Mouse (Mus musculus): Measurements from ENCODE around the gene Treml1. TPM values are rescaled to one million over a fixed set of nuclear protein-coding genes. Genes with fewer than 3 reads are reported as not detected.
"Not testable (repeated sequence)": the region's sequence is repeated elsewhere in the genome, so short reads cannot be mapped to it uniquely, and the experiment has no call there.

Gene Treml1
- 0.97 and 1.2 TPM in 2 replicates for polyA plus RNA-seq (2016; fragmentation: Nextera tagmentation; extraction: Ambion mirVana)

- H3K9ac ChIP-seq, result no peak within 1 kb of the TSS
- H3K36me3 ChIP-seq (replicated peaks), result no peaks in the 10 kb centered on the region
- H3K27ac ChIP-seq, result no peak within 1 kb of the TSS
- H3K4me1 ChIP-seq, result no peaks in the 10 kb centered on the region
- H3K27me3 ChIP-seq, result no peaks in the 10 kb centered on the region
- ATAC-seq (ENCODE audit: low FRiP score), result no peak
- WGBS, result 89% methylated on average over 7 of the region's 7 CpGs
- H3K4me2 ChIP-seq, result no peak within 1 kb of the TSS
- H3K4me3 ChIP-seq (replicated peaks), result no peak within 1 kb of the TSS
- H3K9me3 ChIP-seq, result no peaks in the 10 kb centered on the region
Measured at GRCm38 (mm10) chr17:48359616-48360015, at the start of gene Treml1. TSS of gene Treml1 (plus strand) at chr17:48359916.

- no peak for ATAC-seq (ENCODE audit: low FRiP score)
- WGBS, result 88% methylated on average over 2 of the region's 2 CpGs
- Histone ChIP-seq H3K4me2 (no peak overlapping the region), H3K36me3 (replicated peaks) (no peaks in the 10 kb centered on the region), H3K9me3 (no peaks in the 10 kb centered on the region), H3K27ac (no peak overlapping the region), H3K4me3 (replicated peaks) (no peak overlapping the region), H3K27me3 (no peaks in the 10 kb centered on the region), H3K4me1 (no peaks in the 10 kb centered on the region), H3K9ac (no peak overlapping the region)
Measured at GRCm38 (mm10) chr17:48312124-48312523, 47.6 kb upstream of the Treml1 start.

- not testable (repeated sequence) for H3K27me3 ChIP-seq; H3K4me1 ChIP-seq; H3K4me3 ChIP-seq (replicated peaks); ATAC-seq (ENCODE audit: low FRiP score); H3K27ac ChIP-seq; H3K36me3 ChIP-seq (replicated peaks); H3K9me3 ChIP-seq; H3K9ac ChIP-seq; H3K4me2 ChIP-seq
- 89% methylated on average over 3 of the region's 3 CpGs for WGBS
Measured at GRCm38 (mm10) chr17:48315905-48316579, 43.7 kb upstream of the Treml1 start, which contains the start of gene B430306N03Rik. TSS of gene B430306N03Rik (plus strand) at chr17:48316141.

DNA sequence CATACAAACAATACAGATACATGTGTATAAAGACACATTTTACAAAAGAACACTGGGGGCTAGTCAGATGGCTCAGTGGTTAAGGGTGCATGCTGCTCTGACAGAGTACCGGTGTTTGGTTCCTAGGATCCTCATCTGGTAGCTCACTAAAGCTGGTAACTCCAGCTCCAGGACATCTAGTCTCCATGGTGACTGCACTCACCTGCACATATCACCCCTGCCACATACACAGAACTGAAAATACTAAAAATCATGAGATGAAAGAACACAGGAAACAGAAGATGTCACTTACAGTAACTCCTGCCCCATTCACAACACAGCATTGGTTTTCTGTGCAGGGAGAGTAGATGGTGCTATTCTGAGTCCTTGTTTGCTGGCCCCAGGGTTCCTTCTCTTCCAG lies 41.0 kb upstream of the Treml1 start:
- no peaks in the 10 kb centered on the region for H3K27me3 ChIP-seq
- H3K36me3 ChIP-seq (replicated peaks), result no peaks in the 10 kb centered on the region
- no peak overlapping the region for H3K27ac ChIP-seq
- no peaks in the 10 kb centered on the region for H3K9me3 ChIP-seq
- 81% methylated on average over 1 of the region's 1 CpGs for WGBS
- H3K9ac ChIP-seq, result no peak overlapping the region
- no peak overlapping the region for H3K4me3 ChIP-seq (replicated peaks)
- no peak overlapping the region for H3K4me2 ChIP-seq
- no peak for ATAC-seq (ENCODE audit: low FRiP score)
- H3K4me1 ChIP-seq, result no peaks in the 10 kb centered on the region

DNA sequence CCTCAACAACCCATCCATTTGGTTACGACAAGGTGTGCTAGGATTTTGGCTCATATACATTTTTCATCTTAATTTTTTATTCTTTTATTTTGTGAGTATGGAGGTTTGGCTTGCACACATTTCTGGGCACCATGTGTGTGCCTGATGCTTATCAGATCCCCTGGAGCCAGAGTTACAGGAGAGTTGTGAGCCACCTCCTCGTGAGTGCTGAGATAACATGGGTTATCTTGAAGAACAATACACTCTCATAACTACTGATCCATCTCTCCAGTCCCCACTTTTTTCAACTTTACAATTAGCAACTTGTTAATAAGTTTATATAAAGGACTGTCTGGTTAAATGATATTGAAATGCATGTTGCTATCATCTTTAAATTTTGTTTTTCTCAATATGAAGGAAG lies 38.4 kb upstream of the Treml1 start:
- no peak overlapping the region for H3K9ac ChIP-seq
- 82% methylated on average over 2 of the region's 2 CpGs for WGBS
- H3K9me3 ChIP-seq, result no peaks in the 10 kb centered on the region
- no peaks in the 10 kb centered on the region for H3K27me3 ChIP-seq
- ATAC-seq (ENCODE audit: low FRiP score), result no peak
- H3K27ac ChIP-seq, result no peak overlapping the region
- no peak overlapping the region for H3K4me2 ChIP-seq
- no peaks in the 10 kb centered on the region for H3K36me3 ChIP-seq (replicated peaks)
- no peaks in the 10 kb centered on the region for H3K4me1 ChIP-seq
- no peak overlapping the region for H3K4me3 ChIP-seq (replicated peaks)

GRCm38 (mm10) chr17:48323236-48323635 lies 36.5 kb upstream of the Treml1 start:
- 63% methylated on average over 3 of the region's 3 CpGs for WGBS
- no peak overlapping the region for H3K27ac ChIP-seq
- H3K4me3 ChIP-seq (replicated peaks), result no peak overlapping the region
- H3K27me3 ChIP-seq, result no peaks in the 10 kb centered on the region
- H3K36me3 ChIP-seq (replicated peaks), result no peaks in the 10 kb centered on the region
- no peak overlapping the region for H3K4me2 ChIP-seq
- H3K9me3 ChIP-seq, result no peaks in the 10 kb centered on the region
- ATAC-seq (ENCODE audit: low FRiP score), result no peak
- no peaks in the 10 kb centered on the region for H3K4me1 ChIP-seq
- no peak overlapping the region for H3K9ac ChIP-seq

- WGBS, result 93% methylated on average over 5 of the region's 5 CpGs
- no peaks in the 10 kb centered on the region for H3K36me3 ChIP-seq (replicated peaks)
- H3K4me2 ChIP-seq, result no peak overlapping the region
- no peak overlapping the region for H3K27ac ChIP-seq
- H3K4me1 ChIP-seq, result no peaks in the 10 kb centered on the region
- no peaks in the 10 kb centered on the region for H3K27me3 ChIP-seq
- no peak overlapping the region for H3K4me3 ChIP-seq (replicated peaks)
- no peak overlapping the region for H3K9ac ChIP-seq
- H3K9me3 ChIP-seq, result no peaks in the 10 kb centered on the region
- ATAC-seq (ENCODE audit: low FRiP score), result no peak
Measured at GRCm38 (mm10) chr17:48324258-48324657, 35.5 kb upstream of the Treml1 start.

DNA sequence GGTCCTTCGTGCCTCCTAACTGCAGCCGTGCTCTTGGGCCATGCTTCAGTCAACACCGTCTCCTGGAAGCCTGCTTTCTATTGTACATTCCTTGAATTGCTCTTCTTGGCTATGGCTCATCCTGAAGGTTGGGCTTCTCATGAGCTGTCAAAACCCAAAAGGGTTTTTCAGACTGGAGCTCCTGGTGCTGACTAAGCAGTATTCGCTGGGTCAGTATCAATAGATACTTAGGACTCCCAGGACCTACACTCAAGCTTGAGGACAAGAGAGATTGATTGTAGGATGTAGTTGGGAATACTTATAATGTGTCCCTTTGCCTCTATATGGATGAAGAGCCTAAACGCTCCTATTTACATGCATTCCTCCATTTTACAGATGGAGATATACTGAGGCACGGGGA lies 34.6 kb upstream of the Treml1 start:
- H3K36me3 ChIP-seq (replicated peaks), result no peaks in the 10 kb centered on the region
- H3K9me3 ChIP-seq, result no peaks in the 10 kb centered on the region
- H3K27me3 ChIP-seq, result no peaks in the 10 kb centered on the region
- H3K4me1 ChIP-seq, result no peaks in the 10 kb centered on the region
- no peak overlapping the region for H3K4me3 ChIP-seq (replicated peaks)
- no peak overlapping the region for H3K9ac ChIP-seq
- no peak overlapping the region for H3K4me2 ChIP-seq
- no peak overlapping the region for H3K27ac ChIP-seq
- 89% methylated on average over 6 of the region's 6 CpGs for WGBS
- ATAC-seq (ENCODE audit: low FRiP score), result no peak

- no peak overlapping the region for H3K4me3 ChIP-seq (replicated peaks)
- H3K27me3 ChIP-seq, result no peaks in the 10 kb centered on the region
- no peaks in the 10 kb centered on the region for H3K36me3 ChIP-seq (replicated peaks)
- H3K4me1 ChIP-seq, result no peaks in the 10 kb centered on the region
- no peak overlapping the region for H3K9ac ChIP-seq
- WGBS, result 91% methylated on average over 11 of the region's 11 CpGs
- no peaks in the 10 kb centered on the region for H3K9me3 ChIP-seq
- H3K27ac ChIP-seq, result no peak overlapping the region
- no peak for ATAC-seq (ENCODE audit: low FRiP score)
- no peak overlapping the region for H3K4me2 ChIP-seq
Measured at GRCm38 (mm10) chr17:48325638-48326037, 34.1 kb upstream of the Treml1 start.

GRCm38 (mm10) chr17:48326656-48327055 lies 33.1 kb upstream of the Treml1 start:
- no peak overlapping the region for H3K4me3 ChIP-seq (replicated peaks)
- ATAC-seq (ENCODE audit: low FRiP score), result no peak

DNA sequence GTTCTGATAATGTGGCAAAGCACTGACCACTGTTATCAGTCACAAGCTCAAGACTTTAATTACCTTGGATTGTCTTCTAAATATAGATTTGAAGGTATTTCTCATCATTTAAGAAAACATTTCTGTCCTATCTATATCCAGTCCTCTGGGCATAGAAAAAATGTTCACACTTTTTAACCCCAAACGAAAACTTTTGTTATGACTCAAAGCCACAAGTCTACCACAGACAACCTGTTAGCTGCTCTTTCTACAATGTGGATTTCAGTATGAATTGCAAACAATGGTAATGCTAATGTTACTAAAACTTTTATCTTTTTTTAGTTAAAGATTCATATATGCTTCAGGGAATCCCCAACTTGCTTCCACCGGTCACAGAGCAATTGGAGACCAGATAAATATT lies 27.2 kb upstream of the Treml1 start:
- H3K36me3 ChIP-seq (replicated peaks), result no peaks in the 10 kb centered on the region
- ATAC-seq (ENCODE audit: low FRiP score), result no peak
- no peaks in the 10 kb centered on the region for H3K9me3 ChIP-seq
- no peak overlapping the region for H3K9ac ChIP-seq
- H3K4me2 ChIP-seq, result no peak overlapping the region
- no peak overlapping the region for H3K27ac ChIP-seq
- no peaks in the 10 kb centered on the region for H3K27me3 ChIP-seq
- H3K4me3 ChIP-seq (replicated peaks), result no peak overlapping the region
- no peaks in the 10 kb centered on the region for H3K4me1 ChIP-seq
- 94% methylated on average over 2 of the region's 2 CpGs for WGBS

More at GRCm38 (mm10) chr17:48326656-48327055, 33.1 kb upstream of the Treml1 start:
- Histone ChIP-seq H3K27me3 (no peaks in the 10 kb centered on the region), H3K4me1 (no peaks in the 10 kb centered on the region), H3K4me2 (no peak overlapping the region), H3K9ac (no peak overlapping the region), H3K27ac (no peak overlapping the region), H3K9me3 (no peaks in the 10 kb centered on the region), H3K36me3 (replicated peaks) (no peaks in the 10 kb centered on the region)
- 81% methylated on average over 4 of the region's 4 CpGs for WGBS

DNA sequence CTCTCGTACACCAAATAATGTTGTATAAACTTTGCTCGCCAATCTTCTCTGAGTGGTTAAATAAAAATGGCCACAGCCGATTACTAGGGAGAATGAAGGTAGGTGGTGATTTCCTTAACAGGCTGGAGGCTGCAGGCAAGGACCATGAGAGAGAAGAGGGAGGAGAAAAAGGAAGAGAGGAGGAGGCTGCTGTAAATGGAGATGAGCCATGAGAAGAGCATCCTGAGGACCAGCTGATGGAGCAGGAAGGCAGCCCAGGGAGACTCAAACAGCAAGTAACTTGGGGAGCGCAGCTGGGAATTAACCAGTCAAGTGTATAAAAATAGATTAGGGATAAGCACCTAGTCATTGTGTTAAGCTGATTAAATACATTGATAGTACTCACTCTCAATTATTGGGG lies 25.5 kb upstream of the Treml1 start:
- Histone ChIP-seq H3K27ac (no peak overlapping the region), H3K4me1 (no peaks in the 10 kb centered on the region), H3K36me3 (replicated peaks) (no peaks in the 10 kb centered on the region), H3K9me3 (no peaks in the 10 kb centered on the region), H3K27me3 (no peaks in the 10 kb centered on the region), H3K4me2 (no peak overlapping the region), H3K9ac (no peak overlapping the region), H3K4me3 (replicated peaks) (no peak overlapping the region)
- 83% methylated on average over 4 of the region's 4 CpGs for WGBS
- ATAC-seq (ENCODE audit: low FRiP score), result no peak

GRCm38 (mm10) chr17:48336857-48337256 lies 22.9 kb upstream of the Treml1 start:
- no peak for ATAC-seq (ENCODE audit: low FRiP score)
- Histone ChIP-seq H3K4me2 (no peak overlapping the region), H3K36me3 (replicated peaks) (no peaks in the 10 kb centered on the region), H3K9ac (no peak overlapping the region), H3K27ac (no peak overlapping the region), H3K4me1 (no peaks in the 10 kb centered on the region), H3K9me3 (no peaks in the 10 kb centered on the region), H3K4me3 (replicated peaks) (no peak overlapping the region), H3K27me3 (no peaks in the 10 kb centered on the region)
- WGBS, result 2% methylated on average over 6 of the region's 6 CpGs

Data from forebrain, embryonic 12.5 days (tissue).